Mouse (Mus musculus): ENCODE data around the gene Ankrd55. TPM values are rescaled to one million over a fixed set of nuclear protein-coding genes. Genes with fewer than 3 reads are reported as not detected.
"Not testable (repeated sequence)": the region's sequence is repeated elsewhere in the genome, so short reads cannot be mapped to it uniquely, and the experiment has no call there.

Ankrd55 gene
- total RNA-seq, 2 experiments from 2014 or later, result 3.6 to 4.3 TPM

DNA sequence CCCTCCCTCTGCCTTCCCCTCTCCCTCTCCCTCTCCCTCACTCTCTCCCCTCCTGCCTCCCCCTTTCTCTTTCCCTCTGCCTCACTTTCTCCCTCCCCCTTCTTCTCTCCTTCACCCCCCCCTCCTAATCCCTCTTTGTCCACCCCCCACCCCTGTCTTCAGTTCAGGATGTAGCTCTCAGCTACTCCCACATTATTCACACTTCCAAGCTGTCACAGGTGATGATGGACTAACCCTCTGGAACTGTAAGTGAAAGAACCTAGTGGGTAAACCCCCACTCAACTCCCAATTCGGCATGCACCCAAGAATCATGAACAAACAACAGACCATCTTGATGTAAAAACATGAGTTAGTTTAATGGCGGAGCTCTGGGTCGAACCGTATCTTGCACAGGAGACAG lies 122.2 kb downstream of the Ankrd55 start:
- DNase-seq (ENCODE audit: low spot score in 2 of 2), result no peak

- DNase-seq (ENCODE audit: low spot score in 2 of 2), result no peak
These were observed 123.1 kb downstream of the Ankrd55 start for GRCm38 (mm10) chr13:112411216-112411822.

GRCm38 (mm10) chr13:112412251-112412650 lies 124.0 kb downstream of the Ankrd55 start:
- no peak for DNase-seq (ENCODE audit: low spot score in 2 of 2)

GRCm38 (mm10) chr13:112412824-112413223 lies 124.6 kb downstream of the Ankrd55 start:
- DNase-seq (ENCODE audit: low spot score in 2 of 2), result no peak

DNA sequence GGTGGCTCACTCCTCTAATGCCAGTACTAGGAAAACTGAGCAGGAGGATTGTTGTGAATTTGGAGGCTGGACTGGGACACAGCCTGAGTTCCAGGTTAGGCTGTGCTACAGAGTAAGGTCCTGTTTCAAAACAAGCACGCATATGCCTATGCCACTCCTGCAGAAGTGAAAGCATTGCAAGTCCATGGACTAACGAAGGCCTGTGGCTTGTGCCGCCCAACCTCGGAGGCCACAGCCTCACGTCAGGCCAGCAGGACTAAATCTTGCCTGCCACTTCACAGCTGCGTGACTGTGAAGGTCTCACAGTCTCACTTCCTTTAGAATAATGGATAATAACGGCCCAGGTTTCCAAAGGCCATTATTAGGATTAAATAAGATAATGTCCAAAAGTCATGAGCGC lies 125.4 kb downstream of the Ankrd55 start:
- DNase-seq (ENCODE audit: low spot score in 2 of 2), result no peak

- no peak for DNase-seq (ENCODE audit: low spot score in 2 of 2)
These were observed 127.6 kb downstream of the Ankrd55 start for GRCm38 (mm10) chr13:112415896-112416295.

DNA sequence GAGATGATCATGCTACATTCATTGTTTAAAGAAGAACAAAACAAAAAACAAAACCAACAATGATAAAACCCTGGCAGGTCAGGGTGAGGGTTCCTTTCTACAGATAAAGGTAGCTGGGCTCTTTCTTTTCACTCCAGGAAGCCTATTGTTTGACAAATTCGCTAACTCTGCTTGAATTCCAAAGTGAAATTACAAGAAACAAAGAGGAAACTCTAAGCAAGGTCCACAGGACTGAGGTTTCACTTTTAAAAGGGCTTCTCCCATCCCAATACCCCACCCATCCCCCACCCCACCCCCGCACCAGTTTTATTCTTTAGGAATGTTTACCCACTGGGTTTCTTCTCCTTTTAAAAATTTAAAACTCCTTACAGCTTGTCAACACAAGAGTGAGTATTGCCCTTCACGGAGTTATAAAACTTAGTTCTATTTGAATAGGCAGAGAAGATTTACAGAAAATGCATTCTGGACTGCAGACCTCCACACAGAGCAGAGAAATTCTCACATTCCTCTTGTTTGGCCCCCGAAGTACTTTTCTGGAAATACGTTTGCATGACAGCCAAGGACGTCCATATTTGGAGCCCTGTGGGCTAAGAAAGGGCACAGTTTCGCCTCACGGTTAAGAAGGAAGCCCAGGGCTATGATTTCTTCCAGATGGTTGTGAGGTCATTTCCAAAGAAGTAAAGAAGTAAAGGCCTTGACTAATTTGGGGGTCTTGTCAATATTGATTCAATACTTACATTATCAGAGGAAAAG lies 128.3 kb downstream of the Ankrd55 start:
- DNase-seq (ENCODE audit: low spot score in 2 of 2), result no peak

GRCm38 (mm10) chr13:112417163-112417523 lies 128.9 kb downstream of the Ankrd55 start:
- DNase-seq (ENCODE audit: low spot score in 2 of 2), result no peak

DNA sequence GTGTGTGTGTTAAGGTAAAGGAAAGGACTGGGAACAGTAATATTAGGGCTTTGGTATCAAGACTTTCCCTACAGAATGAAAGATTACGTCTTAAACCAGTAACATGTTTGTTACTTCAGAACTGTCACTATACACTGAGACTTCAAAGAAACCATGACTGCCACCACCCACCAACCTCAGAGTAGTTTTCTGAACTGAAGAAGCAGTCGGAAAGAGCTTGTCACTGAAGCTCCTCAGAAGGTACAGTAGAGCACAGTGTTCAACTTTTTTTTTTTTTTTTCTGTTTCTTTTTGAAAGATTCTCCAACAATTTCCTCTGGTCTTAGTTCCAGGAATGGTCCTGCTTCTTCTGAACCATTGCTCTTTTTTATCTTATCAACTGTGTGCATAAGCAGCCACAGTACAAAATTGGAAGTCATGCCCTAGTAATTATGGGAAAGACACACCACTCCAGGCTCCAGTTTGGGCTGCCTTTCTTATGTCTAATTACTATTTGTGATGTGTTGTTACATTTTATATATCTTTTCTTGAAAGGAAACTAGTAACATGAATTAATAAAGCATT lies 129.7 kb downstream of the Ankrd55 start:
- DNase-seq (ENCODE audit: low spot score in 2 of 2), result no peak

DNA sequence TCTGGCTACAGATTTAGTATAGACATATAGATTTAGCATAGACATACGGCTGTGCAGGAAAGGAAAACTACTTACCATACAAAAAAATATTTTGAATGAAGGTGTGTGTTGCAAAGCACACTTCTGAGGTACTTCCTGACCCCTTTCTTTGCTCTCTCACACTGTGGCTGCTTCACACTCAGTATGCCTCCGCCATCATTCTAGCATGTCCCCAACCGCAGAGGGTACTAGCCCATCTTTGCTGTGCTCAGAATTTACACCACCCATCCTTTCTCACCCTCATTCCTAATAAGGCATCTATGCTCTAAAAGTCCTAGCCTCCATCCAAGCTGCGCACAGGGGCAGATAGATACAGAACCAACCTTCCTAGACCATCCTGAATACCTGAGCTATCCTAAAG lies 130.3 kb downstream of the Ankrd55 start:
- DNase-seq (ENCODE audit: low spot score in 2 of 2), result no peak

- no peak for DNase-seq (ENCODE audit: low spot score in 2 of 2)
These were observed 136.0 kb downstream of the Ankrd55 start for GRCm38 (mm10) chr13:112424212-112424611.

DNA sequence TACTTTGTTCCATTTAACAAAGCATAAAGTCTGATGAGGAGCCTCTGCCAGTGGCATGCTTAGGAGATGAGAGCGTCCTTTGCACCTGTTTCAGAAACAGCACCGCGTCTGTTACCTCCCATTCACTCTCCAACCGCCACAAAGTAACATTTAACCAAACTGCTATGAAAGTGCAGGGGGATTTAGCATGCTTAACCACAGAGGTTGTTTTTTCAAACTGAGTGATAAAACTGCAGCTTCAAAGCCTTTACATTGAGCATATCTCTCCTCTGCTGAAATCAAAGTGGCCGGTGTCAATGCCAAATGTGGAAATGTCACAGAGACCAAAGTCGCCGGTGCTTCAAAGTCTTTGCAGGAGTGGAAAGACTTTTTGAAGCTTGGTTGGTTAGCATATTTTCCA lies 136.4 kb downstream of the Ankrd55 start:
- no peak for DNase-seq (ENCODE audit: low spot score in 2 of 2)

- no peak for DNase-seq (ENCODE audit: low spot score in 2 of 2)
These were observed 137.0 kb downstream of the Ankrd55 start for GRCm38 (mm10) chr13:112425181-112425654.

GRCm38 (mm10) chr13:112426265-112427135 lies 138.2 kb downstream of the Ankrd55 start:
- DNase-seq (ENCODE audit: low spot score in 2 of 2), result no peak

DNA sequence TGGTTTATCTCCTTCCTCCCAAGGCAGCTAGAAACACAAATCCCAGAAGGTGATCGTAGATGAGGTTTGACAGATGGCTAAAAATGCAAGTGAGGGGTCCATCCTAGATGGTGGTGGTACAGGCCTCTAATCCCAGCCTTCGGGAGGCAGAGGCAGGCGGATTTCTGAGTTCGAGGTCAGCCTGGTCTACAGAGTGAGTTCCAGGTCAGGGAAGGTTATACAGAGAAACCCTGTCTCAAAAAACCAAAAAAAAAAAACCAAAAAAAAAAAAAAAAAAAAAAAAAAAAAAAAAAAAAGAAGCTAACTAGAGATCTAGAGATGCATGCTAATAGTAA lies 138.9 kb downstream of the Ankrd55 start:
- DNase-seq (ENCODE audit: low spot score in 2 of 2), result not testable (repeated sequence)

- DNase-seq (ENCODE audit: low spot score in 2 of 2), result no peak
These were observed 139.3 kb downstream of the Ankrd55 start for GRCm38 (mm10) chr13:112427521-112427920.

DNA sequence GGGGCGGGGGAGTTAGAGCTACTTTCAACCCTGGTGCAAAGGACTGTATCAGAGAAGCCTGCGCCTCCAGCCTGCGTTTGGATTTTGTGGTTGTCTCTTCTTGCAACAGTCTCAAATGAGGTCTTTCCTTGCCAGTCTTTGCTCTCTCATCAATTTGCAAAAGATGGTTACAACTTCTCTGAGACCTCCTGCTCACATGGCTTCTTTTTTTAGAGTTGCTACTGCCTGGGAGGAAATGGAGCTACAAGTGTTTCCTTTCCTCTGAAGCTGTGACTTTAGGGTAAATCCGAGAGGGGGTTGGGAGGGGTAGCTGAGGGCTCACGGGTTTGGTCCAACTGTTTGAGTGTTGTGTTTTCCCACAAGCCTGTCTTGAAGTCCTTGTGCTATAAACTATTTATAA lies 145.0 kb downstream of the Ankrd55 start:
- DNase-seq (ENCODE audit: low spot score in 2 of 2), result no peak

All from adrenal gland, postnatal 4 days (tissue).